Mouse (Mus musculus) stomach, embryonic 15.5 days (tissue): ENCODE measurements around the gene Cmtm2a. TPM values are rescaled to one million over a fixed set of nuclear protein-coding genes. Genes with fewer than 3 reads are reported as not detected.
A peak's percentile ranks its signal among the peaks of the same experiment; 100 is the strongest.
"Not testable (repeated sequence)": the region's sequence is repeated elsewhere in the genome, so short reads cannot be mapped to it uniquely, and the experiment has no call there.

Experiments
- ATAC-seq: fragments of 200-750 bp; cut with Nextera tagmentation; 2 replicates; pipeline ENCODE4 v1.8.0; 2017; ENCODE audit warnings: low read depth, moderate number of reproducible peaks, moderate TSS enrichment; ENCODE audit not compliant: insufficient read depth, low FRiP score
- H3K27ac ChIP-seq: fragments of 300-500 bp; sonication (generic); 2 replicates; pipeline ENCODE4 v1.5.1; 2015; ENCODE audit warnings: mild to moderate bottlenecking, inconsistent platforms
- H3K27me3 ChIP-seq: fragments of 300-500 bp; sonication (generic); replicated peaks from 2 replicates; pipeline ENCODE4 v1.6.1; 2015; ENCODE audit warnings: inconsistent platforms
- H3K36me3 ChIP-seq: fragments of 300-500 bp; sonication (generic); 2 replicates; pipeline ENCODE4 v1.6.1; 2015; ENCODE audit warnings: inconsistent platforms
- H3K4me1 ChIP-seq: fragments of 300-500 bp; sonication (generic); 2 replicates; pipeline ENCODE4 v1.6.1; 2015; ENCODE audit warnings: inconsistent platforms
- H3K4me2 ChIP-seq: fragments of 300-500 bp; sonication (generic); 2 replicates; pipeline ENCODE4 v1.6.1; 2015; ENCODE audit warnings: mild to moderate bottlenecking, inconsistent platforms
- H3K4me3 ChIP-seq: fragments of 300-500 bp; sonication (generic); replicated peaks from 2 replicates; pipeline ENCODE4 v1.5.1; 2015; ENCODE audit warnings: inconsistent platforms
- H3K9ac ChIP-seq: fragments of 300-500 bp; sonication (generic); 2 replicates; pipeline ENCODE4 v1.6.1; 2015; ENCODE audit warnings: inconsistent platforms
- H3K9me3 ChIP-seq: fragments of 300-500 bp; sonication (generic); 2 replicates; pipeline ENCODE4 v1.6.1; 2016; ENCODE audit warnings: inconsistent platforms
- WGBS: fragments of 180-500 bp; shearing (Covaris S2); methylation state at CpG from one replicate; pipeline ENCODE4 v1.1.7; 2015; 5-methylcytosine and 5-hydroxymethylcytosine counted together
- polyA plus RNA-seq: library from polyadenylated mRNA; unstranded; fragments of >200 nt; fragmentation: Nextera tagmentation; extraction: Ambion mirVana; gene quantifications from 2 replicates; pipeline ENCODE4 v1.2.1, GENCODE M21; 2015

Gene Cmtm2a
- not detected in 2 replicates for polyA plus RNA-seq

DNA sequence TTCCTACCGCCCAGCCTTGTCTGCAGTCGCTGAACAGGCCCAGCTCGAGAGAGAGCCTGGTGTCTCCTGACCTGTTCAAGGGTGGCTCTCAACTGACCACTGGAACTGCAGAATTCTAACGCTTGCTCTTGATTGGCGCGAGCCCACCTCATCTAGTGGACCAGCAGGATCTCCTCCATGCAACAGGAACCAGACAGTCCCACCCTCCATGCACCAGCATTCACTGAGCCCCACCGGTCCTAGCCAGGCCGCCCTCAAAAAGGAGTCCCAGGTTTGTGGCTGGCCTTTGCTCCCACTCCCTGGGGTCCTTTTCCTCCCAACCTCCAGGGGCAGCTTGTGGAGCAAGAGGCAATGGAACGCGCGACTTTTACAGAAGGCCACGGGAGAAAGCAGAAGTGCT is at the start of gene Cmtm2a:
TSS of gene Cmtm2a (minus strand) at position 101 of the 400 bp plus-strand sequence.
- H3K27me3 ChIP-seq: not testable (repeated sequence)

GRCm38 (mm10) chr8:104342426-104342825 is 49.4 kb upstream of the Cmtm2a start:
- Histone ChIP-seq H3K4me2 (no peak overlapping the region), H3K27me3 (no peaks in the 10 kb centered on the region), H3K27ac (no peak overlapping the region), H3K36me3 (peaks cover 9% of the 10 kb centered on the region), H3K4me1 (peaks cover 15% of the 10 kb centered on the region; the same call in 1 of the 2 replicates), H3K4me3 (no peak overlapping the region), H3K9ac (no peak overlapping the region), H3K9me3 (no peaks in the 10 kb centered on the region)
- 60% methylated on average over 5 of the region's 5 CpGs for WGBS
- no peak for ATAC-seq

More for the DNA sequence above, at the start of gene Cmtm2a:
- ATAC-seq, H3K9ac ChIP-seq, H3K9me3 ChIP-seq, H3K36me3 ChIP-seq, H3K4me2 ChIP-seq, H3K27ac ChIP-seq, H3K4me1 ChIP-seq, H3K4me3 ChIP-seq: not testable (repeated sequence)
- 87% methylated on average over 12 of the region's 12 CpGs for WGBS

- Histone ChIP-seq H3K9ac (no peak overlapping the region), H3K27ac (peak overlapping the region; percentile 90; the same call in 1 of the 2 replicates), H3K4me2 (peak overlapping the region; percentile 80)
Observed at GRCm38 (mm10) chr8:104341678-104342077, 48.7 kb upstream of the Cmtm2a start.

GRCm38 (mm10) chr8:104341106-104341561 is 48.2 kb upstream of the Cmtm2a start:
- Histone ChIP-seq H3K4me3 (peak overlapping the region; percentile 72), H3K9me3 (no peaks in the 10 kb centered on the region), H3K27ac (peak overlapping the region; percentile 90), H3K4me2 (peak overlapping the region; percentile 80), H3K9ac (peak overlapping the region; percentile 81), H3K27me3 (no peaks in the 10 kb centered on the region), H3K36me3 (peaks cover 5% of the 10 kb centered on the region; the same call in 1 of the 2 replicates), H3K4me1 (peaks cover 15% of the 10 kb centered on the region; the same call in 1 of the 2 replicates)
- 0% methylated on average over 24 of the region's 24 CpGs for WGBS
- peak; percentile 63 for ATAC-seq

More at GRCm38 (mm10) chr8:104341678-104342077, 48.7 kb upstream of the Cmtm2a start:
- Histone ChIP-seq H3K4me3 (peak overlapping the region; percentile 72), H3K4me1 (peaks cover 15% of the 10 kb centered on the region; the same call in 1 of the 2 replicates), H3K36me3 (peaks cover 5% of the 10 kb centered on the region; the same call in 1 of the 2 replicates), H3K27me3 (no peaks in the 10 kb centered on the region), H3K9me3 (no peaks in the 10 kb centered on the region)
- ATAC-seq: no peak
- 43% methylated on average over 6 of the region's 6 CpGs for WGBS

DNA sequence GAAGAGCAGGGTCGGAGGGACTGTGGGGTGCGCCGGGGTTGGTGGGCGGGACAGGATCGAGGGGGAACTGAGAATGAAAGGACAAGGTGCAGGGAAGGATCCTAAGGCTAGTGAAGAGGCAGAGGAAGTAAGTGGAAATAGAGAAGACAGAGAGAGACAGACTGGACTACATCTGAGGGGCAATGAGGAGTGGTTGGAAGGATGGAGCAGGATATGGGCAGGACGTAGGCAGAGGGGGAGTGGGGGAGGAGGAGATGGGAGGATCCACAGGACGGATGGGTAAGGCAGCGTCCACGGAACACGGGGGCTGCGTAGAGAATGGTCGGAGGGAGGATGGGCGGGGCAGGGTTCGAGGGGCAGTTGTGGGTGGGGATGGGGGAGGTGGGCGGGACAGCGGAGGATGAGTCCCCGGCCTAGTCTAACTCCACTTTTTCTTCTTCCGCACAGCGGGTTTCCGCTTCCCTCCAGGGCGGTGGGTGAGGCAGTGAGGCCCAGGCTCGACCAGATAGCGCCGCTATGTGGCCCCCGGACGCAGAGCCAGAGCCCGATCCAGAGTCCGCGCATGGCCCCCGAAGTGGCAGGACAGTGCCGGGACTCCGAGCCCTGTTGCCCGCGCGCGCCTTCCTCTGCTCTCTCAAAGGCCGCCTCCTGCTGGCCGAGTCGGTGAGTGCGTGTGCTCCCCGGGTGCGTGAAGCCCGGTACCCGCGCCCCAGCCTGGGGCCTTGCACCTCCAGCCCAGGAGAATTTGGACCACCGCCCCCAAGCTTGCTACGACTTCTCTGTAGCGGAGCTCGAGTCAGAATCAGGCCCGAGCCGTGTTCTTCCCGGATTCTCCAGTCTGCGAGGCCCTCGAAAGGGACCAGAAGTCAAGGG is 47.5 kb upstream of the Cmtm2a start:
- H3K4me2 ChIP-seq: peak overlapping the region; percentile 80
- under 1% methylated on average over 52 of the region's 54 CpGs for WGBS
- peaks cover 4% of the 10 kb centered on the region; the same call in 1 of the 2 replicates for H3K36me3 ChIP-seq
- no peaks in the 10 kb centered on the region for H3K9me3 ChIP-seq
- H3K27me3 ChIP-seq: no peaks in the 10 kb centered on the region
- ATAC-seq: peak; percentile 75
- H3K4me1 ChIP-seq: peaks cover 15% of the 10 kb centered on the region; the same call in 1 of the 2 replicates
- peak overlapping the region; percentile 72 for H3K4me3 ChIP-seq
- peak overlapping the region; percentile 81 for H3K9ac ChIP-seq
- peak overlapping the region; percentile 90 for H3K27ac ChIP-seq

DNA sequence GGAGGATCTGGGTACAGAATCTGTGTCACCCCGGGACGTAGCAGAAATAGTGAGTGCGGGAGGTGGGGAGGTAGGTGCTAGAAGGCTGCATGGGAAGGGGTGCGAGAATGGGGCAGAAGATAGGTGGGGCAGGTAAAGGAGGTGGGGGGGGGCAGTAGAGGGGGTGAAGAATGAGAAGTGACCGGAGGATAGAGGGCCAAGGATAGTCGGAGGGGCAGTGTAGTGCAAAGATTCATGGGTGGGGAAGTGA is 46.9 kb upstream of the Cmtm2a start:
- H3K9ac ChIP-seq: 0 out of 2 replicates have a peak overlapping the region, but pooled peaks have one; percentile 81
- no peaks in the 10 kb centered on the region for H3K27me3 ChIP-seq
- peak; percentile 1; the same call in 1 of the 2 replicates for ATAC-seq
- peaks cover 15% of the 10 kb centered on the region; the same call in 1 of the 2 replicates for H3K4me1 ChIP-seq
- H3K27ac ChIP-seq: peak overlapping the region; percentile 90
- no peaks in the 10 kb centered on the region for H3K9me3 ChIP-seq
- peak overlapping the region; percentile 72 for H3K4me3 ChIP-seq
- no peaks in the 10 kb centered on the region for H3K36me3 ChIP-seq
- peak overlapping the region; percentile 80 for H3K4me2 ChIP-seq
- 2% methylated on average over 6 of the region's 6 CpGs for WGBS

DNA sequence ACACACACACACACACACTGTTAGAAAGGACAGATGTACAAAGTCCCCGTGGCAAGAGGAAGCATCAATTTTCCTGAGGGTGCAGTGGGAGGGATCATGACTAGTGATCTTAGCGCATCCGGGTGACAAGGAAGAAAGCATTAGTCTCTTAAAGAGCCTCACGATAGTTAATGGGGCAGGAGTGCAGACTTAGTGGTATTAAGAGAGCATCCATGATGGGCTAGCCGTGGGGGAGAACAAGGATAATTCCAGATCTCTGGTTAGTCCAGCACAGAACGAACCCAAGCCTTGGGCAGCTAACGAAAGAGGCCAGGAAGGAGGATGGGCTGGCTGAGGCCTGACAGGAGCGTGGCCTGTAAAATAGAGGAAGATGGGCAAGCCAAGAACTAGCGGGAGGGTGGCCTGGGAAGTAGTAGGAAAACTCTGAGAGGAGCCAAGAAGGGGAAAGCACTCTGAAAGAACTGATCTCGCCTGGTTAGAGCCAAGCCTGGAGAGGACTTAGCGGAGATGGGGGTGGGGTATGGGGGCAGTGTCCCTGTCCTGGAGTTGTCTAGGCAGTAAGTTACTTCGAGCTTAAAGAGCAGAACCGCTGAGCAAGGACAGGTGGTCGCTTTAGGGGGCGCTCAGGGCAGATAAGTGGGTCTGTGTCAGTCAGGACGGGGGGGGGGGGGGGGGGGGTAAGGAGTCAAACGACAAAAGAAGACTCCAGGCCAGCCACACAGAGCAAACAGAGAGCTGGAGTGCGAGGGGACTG is 46.4 kb upstream of the Cmtm2a start, which contains the start of gene Cmtm3:
TSS of gene Cmtm3 (plus strand) at position 182 of the 754 bp plus-strand sequence.
- H3K4me1 ChIP-seq: peaks cover 15% of the 10 kb centered on the region; the same call in 1 of the 2 replicates
- no peaks in the 10 kb centered on the region for H3K9me3 ChIP-seq
- H3K36me3 ChIP-seq: no peaks in the 10 kb centered on the region
- H3K4me2 ChIP-seq: peak within 1 kb of the TSS; percentile 80
- H3K4me3 ChIP-seq: peak within 1 kb of the TSS; percentile 72
- H3K9ac ChIP-seq: peak within 1 kb of the TSS; percentile 81; the same call in 1 of the 2 replicates
- ATAC-seq: no peak
- 15% methylated on average over 18 of the region's 18 CpGs for WGBS
- peak within 1 kb of the TSS; percentile 90 for H3K27ac ChIP-seq
- no peaks in the 10 kb centered on the region for H3K27me3 ChIP-seq

- no peaks in the 10 kb centered on the region for H3K9me3 ChIP-seq
- no peaks in the 10 kb centered on the region for H3K36me3 ChIP-seq
- H3K4me2 ChIP-seq: no peak overlapping the region
- peaks cover 15% of the 10 kb centered on the region; the same call in 1 of the 2 replicates for H3K4me1 ChIP-seq
- no peaks in the 10 kb centered on the region for H3K27me3 ChIP-seq
- WGBS: 52% methylated on average over 3 of the region's 3 CpGs
- H3K9ac ChIP-seq: no peak overlapping the region
- ATAC-seq: no peak
- no peak overlapping the region for H3K27ac ChIP-seq
- H3K4me3 ChIP-seq: no peak overlapping the region
Observed at GRCm38 (mm10) chr8:104337890-104338289, 44.9 kb upstream of the Cmtm2a start.

- peaks cover 9% of the 10 kb centered on the region; the same call in 1 of the 2 replicates for H3K4me1 ChIP-seq
- ATAC-seq: no peak
- 84% methylated on average over 1 of the region's 1 CpGs for WGBS
Observed at GRCm38 (mm10) chr8:104336806-104337205, 43.8 kb upstream of the Cmtm2a start.

DNA sequence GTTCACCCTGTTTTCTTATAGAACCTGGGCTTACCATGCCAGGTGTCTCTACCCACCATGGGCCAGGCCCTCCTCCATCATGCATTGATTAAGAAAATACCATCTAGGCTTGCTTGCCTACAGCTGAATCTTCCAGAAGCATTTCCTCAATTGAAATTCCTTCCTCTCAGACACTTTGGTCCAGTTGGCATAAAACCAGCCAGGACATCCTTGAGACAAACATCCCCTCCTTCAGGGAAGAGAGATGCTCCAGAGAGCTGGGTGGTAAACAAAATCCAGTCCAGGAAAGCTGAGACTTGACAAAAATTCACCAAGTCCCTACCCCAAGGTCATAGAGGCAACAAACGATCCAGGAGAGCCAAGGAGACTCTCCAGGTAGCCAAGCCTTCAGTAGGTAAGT is 41.2 kb upstream of the Cmtm2a start:
- Histone ChIP-seq H3K4me2 (no peak overlapping the region), H3K9ac (no peak overlapping the region), H3K9me3 (no peaks in the 10 kb centered on the region), H3K4me1 (no peaks in the 10 kb centered on the region), H3K27ac (no peak overlapping the region), H3K27me3 (no peaks in the 10 kb centered on the region), H3K4me3 (no peak overlapping the region), H3K36me3 (no peaks in the 10 kb centered on the region)
- WGBS: 77% methylated on average over 1 of the region's 1 CpGs
- ATAC-seq: no peak

More at GRCm38 (mm10) chr8:104336806-104337205, 43.8 kb upstream of the Cmtm2a start:
- no peak overlapping the region for H3K9ac ChIP-seq
- no peaks in the 10 kb centered on the region for H3K27me3 ChIP-seq
- H3K9me3 ChIP-seq: no peaks in the 10 kb centered on the region
- no peak overlapping the region for H3K4me2 ChIP-seq
- no peak overlapping the region for H3K4me3 ChIP-seq
- H3K36me3 ChIP-seq: no peaks in the 10 kb centered on the region
- H3K27ac ChIP-seq: no peak overlapping the region

DNA sequence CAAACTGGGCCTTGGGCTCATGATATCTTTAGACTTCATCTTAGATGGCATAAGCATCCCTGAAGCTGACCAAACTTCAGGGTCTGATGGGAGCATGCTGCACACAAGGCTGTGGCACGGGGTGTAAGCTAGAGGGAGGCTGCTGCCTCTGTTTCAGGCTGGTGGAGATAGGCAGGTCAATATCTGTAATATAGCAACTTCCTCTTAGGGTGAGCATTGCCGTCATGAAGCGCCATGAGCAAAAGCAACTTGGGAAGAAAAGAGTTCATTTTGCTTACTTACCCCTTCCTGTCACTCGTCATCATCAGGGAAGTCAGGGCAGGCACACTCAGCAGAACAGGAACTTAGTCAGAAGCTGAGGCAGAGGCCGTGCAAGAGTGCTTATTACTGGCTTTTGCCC is 40.8 kb upstream of the Cmtm2a start:
- H3K9ac ChIP-seq: no peak overlapping the region
- no peaks in the 10 kb centered on the region for H3K36me3 ChIP-seq
- H3K27ac ChIP-seq: no peak overlapping the region
- H3K4me1 ChIP-seq: no peaks in the 10 kb centered on the region
- no peak overlapping the region for H3K4me3 ChIP-seq
- no peak for ATAC-seq
- WGBS: 60% methylated on average over 5 of the region's 5 CpGs
- no peaks in the 10 kb centered on the region for H3K9me3 ChIP-seq
- H3K27me3 ChIP-seq: no peaks in the 10 kb centered on the region
- H3K4me2 ChIP-seq: no peak overlapping the region
